Mouse (Mus musculus) limb, embryonic 11.5 days (tissue): ENCODE results near the gene Rgs6. TPM values are rescaled to one million over a fixed set of nuclear protein-coding genes. Genes with fewer than 3 reads are reported as not detected.

Experiments
- ATAC-seq: fragments of 200-750 bp; cut with Nextera tagmentation; 2 replicates; pipeline ENCODE4 v1.8.0; 2017; ENCODE audit warnings: low read depth; ENCODE audit not compliant: insufficient number of reproducible peaks, low FRiP score, low TSS enrichment
- DNase-seq: peaks from one replicate; pipeline ENCODE4 v3.0.0-alpha.2; 2015; ENCODE audit warnings: low spot score
- H3K27ac ChIP-seq: fragments of 300-500 bp; sonication (generic); replicated peaks from 2 replicates; pipeline ENCODE4 v1.5.1; 2014; ENCODE audit warnings: low read depth, mild to moderate bottlenecking, low read length
- H3K27me3 ChIP-seq: fragments of 300-500 bp; sonication (generic); 2 replicates; pipeline ENCODE4 v1.6.1; 2014; ENCODE audit warnings: mild to moderate bottlenecking, low read length, mixed read lengths; ENCODE audit not compliant: control insufficient read depth, insufficient read depth
- H3K36me3 ChIP-seq: fragments of 300-500 bp; sonication (generic); 2 replicates; pipeline ENCODE4 v1.6.1; 2014; ENCODE audit warnings: mild to moderate bottlenecking, low read length, moderate library complexity, mixed read lengths; ENCODE audit not compliant: control insufficient read depth, insufficient read depth
- H3K4me1 ChIP-seq: fragments of 300-500 bp; sonication (generic); 2 replicates; pipeline ENCODE4 v1.6.1; 2014; ENCODE audit warnings: low read length, mixed read lengths; ENCODE audit not compliant: control insufficient read depth, insufficient read depth
- H3K4me2 ChIP-seq: fragments of 300-500 bp; sonication (generic); 2 replicates; pipeline ENCODE4 v1.6.1; 2014; ENCODE audit warnings: low read depth, mild to moderate bottlenecking, moderate library complexity; ENCODE audit not compliant: severe bottlenecking
- H3K4me3 ChIP-seq: fragments of 300-500 bp; sonication (generic); 2 replicates; pipeline ENCODE4 v1.5.1; 2014; ENCODE audit warnings: low read depth, low read length
- H3K9ac ChIP-seq: fragments of 300-500 bp; sonication (generic); 2 replicates; pipeline ENCODE4 v1.6.1; 2014; ENCODE audit warnings: mild to moderate bottlenecking, low read length
- H3K9me3 ChIP-seq: fragments of 300-500 bp; sonication (generic); 2 replicates; pipeline ENCODE4 v1.6.1; 2016; ENCODE audit warnings: low read length; ENCODE audit not compliant: control insufficient read depth
- WGBS: fragments of 180-500 bp; shearing (Covaris S2); extraction: QIAGEN DNeasy Blood & Tissue Kit; methylation state at CpG from one replicate; pipeline ENCODE4 v1.1.7; 2014; 5-methylcytosine and 5-hydroxymethylcytosine counted together
- polyA plus RNA-seq: library from polyadenylated mRNA; unstranded; fragments of >200 nt; fragmentation: Nextera tagmentation; extraction: Ambion mirVana; gene quantifications from 2 replicates; pipeline ENCODE4 v1.2.1, GENCODE M21; 2014

The Rgs6 gene
- polyA plus RNA-seq, 1 experiment from 2014 or later, result 0.25 TPM

- H3K27me3 ChIP-seq, result no peaks in the 10 kb centered on the region
- H3K9ac ChIP-seq, result no peak overlapping the region
- no peak overlapping the region for H3K4me3 ChIP-seq
- WGBS, result 72% methylated on average over 5 of the region's 5 CpGs
- H3K36me3 ChIP-seq, result no peaks in the 10 kb centered on the region
- DNase-seq, result no peak
- H3K9me3 ChIP-seq, result no peaks in the 10 kb centered on the region
- H3K4me2 ChIP-seq, result no peak overlapping the region
- ATAC-seq, result no peak
- H3K4me1 ChIP-seq, result peaks cover 10% of the 10 kb centered on the region
- H3K27ac ChIP-seq, result no peak overlapping the region
These were observed 616.3 kb downstream of the Rgs6 start for GRCm38 (mm10) chr12:83204361-83204760.

- Histone ChIP-seq H3K9me3 (no peaks in the 10 kb centered on the region), H3K36me3 (no peaks in the 10 kb centered on the region), H3K4me2 (no peak overlapping the region), H3K27me3 (no peaks in the 10 kb centered on the region), H3K4me3 (no peak overlapping the region), H3K27ac (no peak overlapping the region), H3K4me1 (peaks cover 4% of the 10 kb centered on the region), H3K9ac (no peak overlapping the region)
- DNase-seq (no peak), ATAC-seq (no peak)
- WGBS, result 74% methylated on average over 6 of the region's 6 CpGs
These were observed 618.8 kb downstream of the Rgs6 start for GRCm38 (mm10) chr12:83206866-83207265.

GRCm38 (mm10) chr12:83207481-83207880 lies 619.4 kb downstream of the Rgs6 start:
- no peaks in the 10 kb centered on the region for H3K36me3 ChIP-seq
- no peaks in the 10 kb centered on the region for H3K27me3 ChIP-seq
- ATAC-seq (no peak), DNase-seq (no peak)
- no peak overlapping the region for H3K4me3 ChIP-seq
- no peaks in the 10 kb centered on the region for H3K9me3 ChIP-seq
- H3K4me2 ChIP-seq, result no peak overlapping the region
- H3K4me1 ChIP-seq, result 0 out of 2 replicates have a peak, but pooled peaks cover 2% of the 10 kb centered on the region
- H3K9ac ChIP-seq, result no peak overlapping the region
- 69% methylated on average over 5 of the region's 5 CpGs for WGBS
- no peak overlapping the region for H3K27ac ChIP-seq

- H3K9ac ChIP-seq, result no peak overlapping the region
- 0 out of 2 replicates have a peak, but pooled peaks cover 2% of the 10 kb centered on the region for H3K4me1 ChIP-seq
- no peak for ATAC-seq
These were observed 619.9 kb downstream of the Rgs6 start for GRCm38 (mm10) chr12:83208011-83208410.

GRCm38 (mm10) chr12:83208841-83209240 lies 620.7 kb downstream of the Rgs6 start:
- no peaks in the 10 kb centered on the region for H3K27me3 ChIP-seq
- no peak overlapping the region for H3K9ac ChIP-seq
- DNase-seq (no peak), ATAC-seq (no peak)
- no peaks in the 10 kb centered on the region for H3K9me3 ChIP-seq
- no peak overlapping the region for H3K4me2 ChIP-seq
- 69% methylated on average over 6 of the region's 6 CpGs for WGBS
- 0 out of 2 replicates have a peak, but pooled peaks cover 2% of the 10 kb centered on the region for H3K4me1 ChIP-seq
- no peaks in the 10 kb centered on the region for H3K36me3 ChIP-seq
- no peak overlapping the region for H3K27ac ChIP-seq
- no peak overlapping the region for H3K4me3 ChIP-seq

More at GRCm38 (mm10) chr12:83208011-83208410, 619.9 kb downstream of the Rgs6 start:
- Histone ChIP-seq H3K4me3 (no peak overlapping the region), H3K27me3 (no peaks in the 10 kb centered on the region), H3K27ac (no peak overlapping the region), H3K9me3 (no peaks in the 10 kb centered on the region), H3K36me3 (no peaks in the 10 kb centered on the region), H3K4me2 (no peak overlapping the region)
- no peak for DNase-seq
- 45% methylated on average over 8 of the region's 8 CpGs for WGBS

- no peak overlapping the region for H3K9ac ChIP-seq
- H3K27ac ChIP-seq, result no peak overlapping the region
These were observed 621.4 kb downstream of the Rgs6 start for GRCm38 (mm10) chr12:83209461-83209860.

GRCm38 (mm10) chr12:83210294-83210693 lies 622.2 kb downstream of the Rgs6 start:
- DNase-seq, result no peak
- H3K27ac ChIP-seq, result no peak overlapping the region
- no peak overlapping the region for H3K9ac ChIP-seq
- H3K36me3 ChIP-seq, result no peaks in the 10 kb centered on the region
- H3K4me1 ChIP-seq, result 0 out of 2 replicates have a peak, but pooled peaks cover 2% of the 10 kb centered on the region
- H3K4me2 ChIP-seq, result no peak overlapping the region
- WGBS, result 58% methylated on average over 5 of the region's 5 CpGs
- H3K9me3 ChIP-seq, result no peaks in the 10 kb centered on the region
- no peak for ATAC-seq
- no peaks in the 10 kb centered on the region for H3K27me3 ChIP-seq
- no peak overlapping the region for H3K4me3 ChIP-seq

More at GRCm38 (mm10) chr12:83209461-83209860, 621.4 kb downstream of the Rgs6 start:
- WGBS, result 43% methylated on average over 6 of the region's 6 CpGs
- ATAC-seq, result no peak
- Histone ChIP-seq H3K9me3 (no peaks in the 10 kb centered on the region), H3K36me3 (no peaks in the 10 kb centered on the region), H3K4me2 (no peak overlapping the region), H3K4me3 (no peak overlapping the region), H3K27me3 (no peaks in the 10 kb centered on the region), H3K4me1 (0 out of 2 replicates have a peak, but pooled peaks cover 2% of the 10 kb centered on the region)
- DNase-seq, result no peak

- H3K4me2 ChIP-seq, result no peak overlapping the region
- no peak for DNase-seq
- no peaks in the 10 kb centered on the region for H3K27me3 ChIP-seq
- no peak for ATAC-seq
- 0 out of 2 replicates have a peak, but pooled peaks cover 2% of the 10 kb centered on the region for H3K4me1 ChIP-seq
- no peak overlapping the region for H3K27ac ChIP-seq
- H3K9me3 ChIP-seq, result no peaks in the 10 kb centered on the region
- WGBS, result 86% methylated on average over 3 of the region's 3 CpGs
- H3K9ac ChIP-seq, result no peak overlapping the region
- no peaks in the 10 kb centered on the region for H3K36me3 ChIP-seq
- H3K4me3 ChIP-seq, result no peak overlapping the region
These were observed 622.6 kb downstream of the Rgs6 start for GRCm38 (mm10) chr12:83210735-83211134.
